Mouse (Mus musculus): ENCODE data around the gene R3hdm2. TPM values are rescaled to one million over a fixed set of nuclear protein-coding genes. Genes with fewer than 3 reads are reported as not detected.

The R3hdm2 gene
- polyA plus RNA-seq, 1 experiment from 2014 or later = 33.8 TPM

GRCm38 (mm10) chr10:127338930-127339682 is 41.0 kb upstream of the R3hdm2 start:
- DNase-seq (peak; percentile 99), ATAC-seq (ENCODE audit: insufficient read depth) (peak; percentile 73)
- WGBS = under 1% methylated on average over 31 of the region's 31 CpGs
- H3K4me2 ChIP-seq = peak overlapping the region; percentile 88
- H3K27ac ChIP-seq (ENCODE audit: low read depth) = peak overlapping the region; percentile 96
- peaks cover 15% of the 10 kb centered on the region; the same call in 1 of the 2 replicates for H3K27me3 ChIP-seq (ENCODE audit: insufficient read depth, low read length)
- H3K36me3 ChIP-seq (ENCODE audit: insufficient read depth) = peaks cover 27% of the 10 kb centered on the region
- H3K4me1 ChIP-seq (ENCODE audit: insufficient read depth) = no peaks in the 10 kb centered on the region
- no peaks in the 10 kb centered on the region for H3K9me3 ChIP-seq (ENCODE audit: low read depth, low read length)
- peak overlapping the region; percentile 66 for H3K9ac ChIP-seq
- peak; percentile 95 for TF ChIP-seq CTCF (IDR thresholded peaks at IDR 0.05; ENCODE audit: low read depth)
- peak overlapping the region; percentile 57 for H3K4me3 ChIP-seq (ENCODE audit: low read depth, low read length)

GRCm38 (mm10) chr10:127339683-127340576 is 40.2 kb upstream of the R3hdm2 start:
- H3K4me1 ChIP-seq (ENCODE audit: insufficient read depth) = no peaks in the 10 kb centered on the region
- H3K36me3 ChIP-seq (ENCODE audit: insufficient read depth) = peaks cover 23% of the 10 kb centered on the region
- peaks cover 15% of the 10 kb centered on the region; the same call in 1 of the 2 replicates for H3K27me3 ChIP-seq (ENCODE audit: insufficient read depth, low read length)
- H3K9ac ChIP-seq = peak overlapping the region; percentile 66
- peak overlapping the region; percentile 57 for H3K4me3 ChIP-seq (ENCODE audit: low read depth, low read length)
- no peak for TF ChIP-seq CTCF (IDR thresholded peaks at IDR 0.05; ENCODE audit: low read depth)
- no peaks in the 10 kb centered on the region for H3K9me3 ChIP-seq (ENCODE audit: low read depth, low read length)
- WGBS = under 1% methylated on average over 40 of the region's 42 CpGs
- peak; percentile 90 for DNase-seq
- peak; percentile 65 for ATAC-seq (ENCODE audit: insufficient read depth)
- H3K27ac ChIP-seq (ENCODE audit: low read depth) = peak overlapping the region; percentile 96
- H3K4me2 ChIP-seq = peak overlapping the region; percentile 88

- DNase-seq (peak; percentile 80), ATAC-seq (ENCODE audit: insufficient read depth) (peak; percentile 16; the same call in 1 of the 2 replicates)
- 1% methylated on average over 27 of the region's 27 CpGs for WGBS
Observed at GRCm38 (mm10) chr10:127340577-127341359, 39.4 kb upstream of the R3hdm2 start.

GRCm38 (mm10) chr10:127341360-127341690 is 38.8 kb upstream of the R3hdm2 start:
- Histone ChIP-seq H3K9me3 (ENCODE audit: low read depth, low read length) (no peaks in the 10 kb centered on the region), H3K27me3 (ENCODE audit: insufficient read depth, low read length) (peaks cover 15% of the 10 kb centered on the region; the same call in 1 of the 2 replicates), H3K4me1 (ENCODE audit: insufficient read depth) (no peaks in the 10 kb centered on the region), H3K4me2 (peak overlapping the region; percentile 88), H3K36me3 (ENCODE audit: insufficient read depth) (peaks cover 20% of the 10 kb centered on the region), H3K27ac (ENCODE audit: low read depth) (peak overlapping the region; percentile 96), H3K4me3 (ENCODE audit: low read depth, low read length) (peak overlapping the region; percentile 57), H3K9ac (peak overlapping the region; percentile 66)
- DNase-seq (peak; percentile 59), ATAC-seq (ENCODE audit: insufficient read depth) (0 out of 2 replicates have a peak, but pooled peaks have one; percentile 5)
- TF ChIP-seq CTCF (IDR thresholded peaks at IDR 0.05; ENCODE audit: low read depth) = no peak
- 0% methylated on average over 11 of the region's 11 CpGs for WGBS

More at GRCm38 (mm10) chr10:127340577-127341359, 39.4 kb upstream of the R3hdm2 start:
- Histone ChIP-seq H3K4me3 (ENCODE audit: low read depth, low read length) (peak overlapping the region; percentile 57), H3K27me3 (ENCODE audit: insufficient read depth, low read length) (peaks cover 15% of the 10 kb centered on the region; the same call in 1 of the 2 replicates), H3K27ac (ENCODE audit: low read depth) (peak overlapping the region; percentile 96), H3K9ac (peak overlapping the region; percentile 66), H3K36me3 (ENCODE audit: insufficient read depth) (peaks cover 23% of the 10 kb centered on the region), H3K9me3 (ENCODE audit: low read depth, low read length) (no peaks in the 10 kb centered on the region), H3K4me1 (ENCODE audit: insufficient read depth) (no peaks in the 10 kb centered on the region), H3K4me2 (peak overlapping the region; percentile 88)
- TF ChIP-seq CTCF (IDR thresholded peaks at IDR 0.05; ENCODE audit: low read depth) = peak; percentile 42

- H3K27me3 ChIP-seq (ENCODE audit: insufficient read depth, low read length) = peaks cover 15% of the 10 kb centered on the region; the same call in 1 of the 2 replicates
- H3K27ac ChIP-seq (ENCODE audit: low read depth) = peak within 1 kb of the TSS; percentile 96
- peak; percentile 95 for TF ChIP-seq CTCF (IDR thresholded peaks at IDR 0.05; ENCODE audit: low read depth)
- H3K9me3 ChIP-seq (ENCODE audit: low read depth, low read length) = no peaks in the 10 kb centered on the region
- peak; percentile 95 for DNase-seq
- peak within 1 kb of the TSS; percentile 66 for H3K9ac ChIP-seq
- under 1% methylated on average over 29 of the region's 29 CpGs for WGBS
- H3K4me2 ChIP-seq = peak within 1 kb of the TSS; percentile 88
- H3K4me1 ChIP-seq (ENCODE audit: insufficient read depth) = no peaks in the 10 kb centered on the region
- peak within 1 kb of the TSS; percentile 57 for H3K4me3 ChIP-seq (ENCODE audit: low read depth, low read length)
- peaks cover 12% of the 10 kb centered on the region for H3K36me3 ChIP-seq (ENCODE audit: insufficient read depth)
- peak; percentile 48 for ATAC-seq (ENCODE audit: insufficient read depth)
Observed at GRCm38 (mm10) chr10:127341891-127342639, 38.1 kb upstream of the R3hdm2 start, which contains the start of gene Gli1. Gene Gli1, minus strand, starts transcription at chr10:127341974.

- no peaks in the 10 kb centered on the region for H3K9me3 ChIP-seq (ENCODE audit: low read depth, low read length)
- no peak for ATAC-seq (ENCODE audit: insufficient read depth)
- H3K4me3 ChIP-seq (ENCODE audit: low read depth, low read length) = no peak overlapping the region
- H3K27ac ChIP-seq (ENCODE audit: low read depth) = no peak overlapping the region
- TF ChIP-seq CTCF (IDR thresholded peaks at IDR 0.05; ENCODE audit: low read depth) = no peak
- H3K9ac ChIP-seq = no peak overlapping the region
- H3K4me2 ChIP-seq = no peak overlapping the region
- peaks cover 15% of the 10 kb centered on the region; the same call in 1 of the 2 replicates for H3K27me3 ChIP-seq (ENCODE audit: insufficient read depth, low read length)
- 0 out of 2 replicates have a peak, but pooled peaks cover 3% of the 10 kb centered on the region for H3K36me3 ChIP-seq (ENCODE audit: insufficient read depth)
- WGBS = 61% methylated on average over 3 of the region's 3 CpGs
- DNase-seq = no peak
- H3K4me1 ChIP-seq (ENCODE audit: insufficient read depth) = no peaks in the 10 kb centered on the region
Observed at GRCm38 (mm10) chr10:127343029-127343428, 37.1 kb upstream of the R3hdm2 start.
